Mouse (Mus musculus) testis, adult 2 months (tissue): ENCODE data around the gene Pdss1.
"Not testable (repeated sequence)": the region's sequence is repeated elsewhere in the genome, so short reads cannot be mapped to it uniquely, and the experiment has no call there.

Experiments
- CTCF ChIP-seq: fragments of 200-500 bp; IDR thresholded peaks from 2 replicates; pipeline ENCODE4 v1.5.1; 2012; ENCODE audit warnings: low read depth, mild to moderate bottlenecking, inconsistent platforms, low read length, moderate library complexity; ENCODE audit not compliant: control insufficient read depth, insufficient read depth, insufficient replicate concordance
- POLR2A ChIP-seq: fragments of 200-500 bp; IDR thresholded peaks from 2 replicates; pipeline ENCODE4 v1.6.1; 2012; ENCODE audit warnings: low read depth, mild to moderate bottlenecking, inconsistent platforms, low read length, moderate library complexity; ENCODE audit not compliant: control insufficient read depth

- TF ChIP-seq POLR2A: not testable (repeated sequence)
- TF ChIP-seq CTCF: peak; percentile 81; the same call in 1 of the 2 replicates
These were observed 30.8 kb upstream of the Pdss1 start for GRCm38 (mm10) chr2:22864394-22865037.
